Mouse (Mus musculus): Measurements from ENCODE around the gene 4930480E11Rik.
"Not testable (repeated sequence)": the region's sequence is repeated elsewhere in the genome, so short reads cannot be mapped to it uniquely, and the experiment has no call there.

The 4930480E11Rik gene

GRCm38 (mm10) chrX:78369343-78369742, at the start of gene 4930480E11Rik:
Gene 4930480E11Rik, plus strand, starts transcription at chrX:78369643.
- no peak for DNase-seq

DNA sequence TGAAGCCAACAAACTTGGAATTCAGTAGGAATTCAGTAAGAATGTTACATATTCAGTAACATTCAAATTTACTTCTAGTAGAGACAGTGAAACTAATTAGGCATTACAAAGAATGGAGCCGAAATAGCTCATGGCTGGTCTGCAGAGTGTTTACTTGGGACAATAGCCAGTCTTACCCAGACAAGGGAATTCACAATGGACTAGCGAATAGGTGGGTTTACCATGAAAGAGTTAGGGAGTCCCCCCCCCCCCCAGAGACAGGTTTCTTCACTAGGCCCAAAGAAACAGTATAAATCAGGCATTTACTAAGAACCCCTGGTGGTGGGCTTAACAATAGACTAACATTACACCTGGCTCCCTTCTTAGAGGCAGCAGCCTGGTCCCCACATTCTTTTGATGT, 33.9 kb downstream of the 4930480E11Rik start:
- DNase-seq: not testable (repeated sequence)
